Mouse (Mus musculus) liver, embryonic 14.5 days (tissue): ENCODE data around the gene Baiap2.

ENCODE experiments used
- CTCF ChIP-seq: IDR thresholded peaks from 2 replicates; pipeline ENCODE4 v1.5.1; 2016; ENCODE audit warnings: antibody characterized with exemption, low read depth, control low read depth
- EP300 ChIP-seq: IDR thresholded peaks from 2 replicates; pipeline ENCODE4 v1.6.1; 2016; ENCODE audit warnings: antibody characterized with exemption, low read depth

- no peak for TF ChIP-seq CTCF
- no peak for TF ChIP-seq EP300
Observed at GRCm38 (mm10) chr11:119913291-119913934, 29.1 kb upstream of the Baiap2 start, which contains the start of gene Chmp6.
